Mouse (Mus musculus): ENCODE measurements around the gene Pla2g2e.
A peak's percentile ranks its signal among the peaks of the same experiment; 100 is the strongest.
"Not testable (repeated sequence)": the region's sequence is repeated elsewhere in the genome, so short reads cannot be mapped to it uniquely, and the experiment has no call there.

Pla2g2e gene

GRCm38 (mm10) chr4:138877731-138878130, at the start of gene Pla2g2e:
Gene Pla2g2e (plus strand): TSS chr4:138877942.
- DNase-seq: no peak

- no peak for DNase-seq
Measured at GRCm38 (mm10) chr4:138839806-138840205, 37.9 kb upstream of the Pla2g2e start.

- DNase-seq: no peak
Measured at GRCm38 (mm10) chr4:138840726-138841125, 37.0 kb upstream of the Pla2g2e start.

GRCm38 (mm10) chr4:138841386-138841785, 36.4 kb upstream of the Pla2g2e start:
- DNase-seq: no peak

- peak; percentile 78 for DNase-seq
Measured at GRCm38 (mm10) chr4:138851463-138851862, 26.3 kb upstream of the Pla2g2e start.

- DNase-seq: no peak
Measured at GRCm38 (mm10) chr4:138852961-138853360, 24.8 kb upstream of the Pla2g2e start.

GRCm38 (mm10) chr4:138855092-138855632, 22.6 kb upstream of the Pla2g2e start:
- DNase-seq: no peak

GRCm38 (mm10) chr4:138856491-138856890, 21.3 kb upstream of the Pla2g2e start:
- peak; percentile 92 for DNase-seq

- DNase-seq: no peak
Measured at GRCm38 (mm10) chr4:138857576-138857975, 20.2 kb upstream of the Pla2g2e start.

- no peak for DNase-seq
Measured at GRCm38 (mm10) chr4:138858446-138858845, 19.3 kb upstream of the Pla2g2e start.

GRCm38 (mm10) chr4:138859245-138859644, 18.5 kb upstream of the Pla2g2e start:
- DNase-seq: peak; percentile 86

- peak; percentile 92 for DNase-seq
Measured at GRCm38 (mm10) chr4:138859728-138860127, 18.0 kb upstream of the Pla2g2e start.

GRCm38 (mm10) chr4:138863344-138863998, 14.3 kb upstream of the Pla2g2e start, which contains the start of gene Pla2g5:
Gene Pla2g5 (minus strand): TSS chr4:138863482.
- no peak for DNase-seq

- DNase-seq: no peak
Measured at GRCm38 (mm10) chr4:138865092-138865491, 12.7 kb upstream of the Pla2g2e start.

GRCm38 (mm10) chr4:138865991-138866390, 11.8 kb upstream of the Pla2g2e start:
- DNase-seq: no peak

GRCm38 (mm10) chr4:138866413-138866812, 11.3 kb upstream of the Pla2g2e start:
- peak; percentile 80 for DNase-seq

GRCm38 (mm10) chr4:138868666-138869065, 9.1 kb upstream of the Pla2g2e start:
- DNase-seq: no peak

- DNase-seq: no peak
Measured at GRCm38 (mm10) chr4:138873864-138874263, 3.9 kb upstream of the Pla2g2e start, which contains the start of gene Gm13030. Gene Gm13030 (minus strand): TSS chr4:138873964.

GRCm38 (mm10) chr4:138875275-138875674, 2.5 kb upstream of the Pla2g2e start:
- not testable (repeated sequence) for DNase-seq

- no peak for DNase-seq
Measured at GRCm38 (mm10) chr4:138875986-138876385, 1.8 kb upstream of the Pla2g2e start.

GRCm38 (mm10) chr4:138878783-138879182, 1.0 kb downstream of the Pla2g2e start:
- DNase-seq: no peak

GRCm38 (mm10) chr4:138879808-138880207, 2.1 kb downstream of the Pla2g2e start:
- no peak for DNase-seq

- DNase-seq: no peak
Measured at GRCm38 (mm10) chr4:138880811-138881584, 3.3 kb downstream of the Pla2g2e start.

- DNase-seq: peak; percentile 30
Measured at GRCm38 (mm10) chr4:138882179-138882578, 4.4 kb downstream of the Pla2g2e start.
